ENCODE assay signal across 8 mouse cellular contexts in the genomic region with DNA sequence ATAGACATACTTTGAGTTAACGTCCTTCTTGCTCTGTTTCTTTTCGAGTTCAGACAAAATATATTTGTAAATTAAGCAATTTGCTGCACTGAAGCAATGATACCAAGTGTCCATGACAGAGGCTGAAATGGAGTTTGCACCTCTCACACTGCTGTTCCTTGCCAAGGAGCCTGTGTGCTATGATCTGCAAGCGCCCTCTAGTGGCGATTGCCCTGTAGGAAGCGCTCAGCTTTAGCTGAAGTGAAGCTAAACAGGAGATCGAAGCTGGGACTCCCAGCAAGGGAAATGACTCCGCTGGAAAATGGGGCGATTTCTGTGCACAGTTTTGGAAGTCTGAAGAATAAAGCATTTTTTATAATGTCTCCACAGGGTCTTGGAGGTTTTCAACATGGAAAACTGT.
A peak's percentile ranks its signal among the peaks of the same experiment; 100 is the strongest.
DNase-seq lines count a peak whose midpoint lies in the region; ATAC-seq lines count a peak whose summit lies in the region.

No protein-coding gene starts in this region.

- WGBS in heart, embryonic 11.5 days (ENCODE audit: insufficient replicate concordance): 8% methylated on average over 8 of the region's 8 CpGs
- WGBS in midbrain, embryonic 14.5 days: 3% methylated on average over 8 of the region's 8 CpGs

- no peak overlapping the region for H3K4me3 ChIP-seq in heart, embryonic 11.5 days (ENCODE audit: low read depth, low read length)
- H3K4me3 ChIP-seq in midbrain, embryonic 14.5 days (replicated peaks; ENCODE audit: low read depth, low read length): no peak overlapping the region

- H3K4me1 ChIP-seq in heart, embryonic 11.5 days (ENCODE audit: control insufficient read depth, insufficient read depth, low read length): no peaks in the 10 kb centered on the region
- no peaks in the 10 kb centered on the region for H3K4me1 ChIP-seq in midbrain, embryonic 14.5 days (ENCODE audit: control insufficient read depth, insufficient read depth, low read length)

- no peak overlapping the region for H3K9ac ChIP-seq in heart, embryonic 11.5 days (ENCODE audit: low read depth, low read length)
- H3K9ac ChIP-seq in midbrain, embryonic 14.5 days (replicated peaks; ENCODE audit: low read length): no peak overlapping the region

- no peak overlapping the region for H3K27ac ChIP-seq in heart, embryonic 11.5 days (ENCODE audit: low read depth, low read length)
- no peak overlapping the region for H3K27ac ChIP-seq in midbrain, embryonic 14.5 days (replicated peaks; ENCODE audit: low read depth, low read length)

- ATAC-seq in heart, embryonic 11.5 days (replicated peaks; ENCODE audit: insufficient number of reproducible peaks, low FRiP score, low TSS enrichment): no peak
- peak; percentile 93 for ATAC-seq in common myeloid progenitor, adult 5-6 weeks (replicated peaks; ENCODE audit: low read depth, poor library complexity, severe bottlenecking)
- ATAC-seq in midbrain, embryonic 14.5 days (ENCODE audit: low FRiP score, low TSS enrichment): peak; percentile 78; the same call in 1 of the 2 replicates

- DNase-seq in heart, adult 11 months: peak; percentile 86
- peak; percentile 31 for DNase-seq in gastrocnemius, postnatal 25 days
- DNase-seq in kidney, adult 11 months: peak; percentile 57
- peak; percentile 73 to 80 for DNase-seq in left cerebral cortex, postnatal 25 days (ENCODE audit: low spot score in 2 of 2)
- DNase-seq in midbrain, embryonic 14.5 days: peak; percentile 97
- peak; percentile 9 to 63 for DNase-seq in spleen, postnatal 10 days (ENCODE audit: low spot score in 2 of 2)

- intact Hi-C loops in left cerebral cortex, postnatal 25 days (cut with DNase I): loop anchor here (2.0 to 5.0 kb wide), 2 partner anchors 397 to 640 kb away; no protein-coding TSS in a partner anchor

- no peaks in the 10 kb centered on the region for H3K36me3 ChIP-seq in heart, embryonic 11.5 days (ENCODE audit: control insufficient read depth, insufficient read depth, low read length)
- no peaks in the 10 kb centered on the region for H3K36me3 ChIP-seq in midbrain, embryonic 14.5 days (ENCODE audit: control insufficient read depth, insufficient read depth, low read length)

- no peak overlapping the region for H3K4me2 ChIP-seq in heart, embryonic 11.5 days
- no peak overlapping the region for H3K4me2 ChIP-seq in midbrain, embryonic 14.5 days (ENCODE audit: low read length)

- H3K9me3 ChIP-seq in heart, embryonic 11.5 days (replicated peaks; ENCODE audit: control insufficient read depth, low read length): no peaks in the 10 kb centered on the region
- H3K9me3 ChIP-seq in midbrain, embryonic 14.5 days (ENCODE audit: control insufficient read depth, low read length): no peaks in the 10 kb centered on the region

- H3K27me3 ChIP-seq in heart, embryonic 11.5 days (ENCODE audit: control insufficient read depth, insufficient read depth, low read length): no peaks in the 10 kb centered on the region
- H3K27me3 ChIP-seq in midbrain, embryonic 14.5 days (ENCODE audit: control insufficient read depth, insufficient read depth, low read length): no peaks in the 10 kb centered on the region

Comparison
In these comparisons a context has a peak if more than half of its experiments do, and no peak if none do; other contexts are left out.
1. DNase-seq: peak in every context shown above with its lines; median percentile 97 in midbrain, embryonic 14.5 days; 86 in heart, adult 11 months; 76 in left cerebral cortex, postnatal 25 days; 57 in kidney, adult 11 months; 36 in spleen, postnatal 10 days; 31 in gastrocnemius, postnatal 25 days.